Mouse (Mus musculus) erythroblast, embryonic 14.5 days (primary cell): Measurements from ENCODE around the gene Rasgef1b.

Source experiments
- GATA1 ChIP-seq: IDR thresholded peaks from 2 replicates; pipeline ENCODE4 v1.6.1; 2012; ENCODE audit warnings: low read length, inconsistent platforms, mixed read lengths
- TAL1 ChIP-seq: IDR thresholded peaks from 3 replicates; pipeline ENCODE4 v1.6.1; 2012; ENCODE audit warnings: low read length, inconsistent platforms, mixed read lengths

DNA sequence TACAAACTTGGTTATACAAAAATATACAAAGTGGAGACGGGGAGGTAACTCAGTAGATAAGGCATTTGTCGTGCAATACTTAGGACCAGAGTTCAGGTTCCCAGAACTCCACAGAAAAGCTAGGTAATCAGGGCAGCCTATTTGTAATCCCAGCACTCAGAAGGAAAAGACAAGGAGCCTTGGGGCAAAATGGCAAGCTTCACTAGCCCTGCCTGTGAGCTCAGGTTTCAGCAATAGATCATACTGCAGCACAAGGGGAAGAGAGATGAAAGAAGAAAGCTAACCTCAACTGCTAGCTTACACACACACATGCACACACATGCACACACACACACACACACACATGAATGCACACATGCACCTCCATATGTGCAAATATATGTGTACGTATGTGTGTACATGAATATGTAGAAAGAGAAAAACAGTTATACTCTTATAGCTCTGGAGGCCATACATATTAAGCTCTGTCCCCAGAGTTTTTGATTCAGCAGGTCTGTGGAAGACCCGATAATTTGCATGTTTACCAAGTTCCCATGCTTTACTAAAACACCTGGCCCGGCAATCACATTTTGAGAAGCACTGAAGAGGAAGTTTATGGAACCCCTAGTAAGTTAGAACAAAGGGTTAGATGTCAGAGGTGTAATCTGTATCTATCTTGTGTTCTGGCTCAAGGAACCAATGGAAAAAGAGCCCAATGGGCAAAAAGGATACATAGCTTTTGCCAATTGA, 256.1 kb downstream of the Rasgef1b start:
- TF ChIP-seq GATA1: no peak
- TF ChIP-seq TAL1: no peak
